Mouse (Mus musculus) stomach, postnatal 0 days (tissue): ENCODE data around the gene Ctse. TPM values are rescaled to one million over a fixed set of nuclear protein-coding genes. Genes with fewer than 3 reads are reported as not detected.

Source experiments
- ATAC-seq: fragments of 200-750 bp; cut with Nextera tagmentation; 2 replicates; pipeline ENCODE4 v1.8.0; 2017; ENCODE audit not compliant: low FRiP score, low TSS enrichment
- DNase-seq: peaks from one replicate; pipeline ENCODE4 v3.0.0-alpha.2; 2016; ENCODE audit warnings: low spot score
- H3K27ac ChIP-seq: fragments of 300-500 bp; sonication (generic); replicated peaks from 2 replicates; pipeline ENCODE4 v1.5.1; 2014; ENCODE audit warnings: mild to moderate bottlenecking, control low read depth
- H3K27me3 ChIP-seq: fragments of 300-500 bp; sonication (generic); 2 replicates; pipeline ENCODE4 v1.6.1; 2014; ENCODE audit warnings: low read length; ENCODE audit not compliant: control insufficient read depth, insufficient read depth
- H3K36me3 ChIP-seq: fragments of 300-500 bp; sonication (generic); 2 replicates; pipeline ENCODE4 v1.6.1; 2014; ENCODE audit warnings: low read length, mixed read lengths; ENCODE audit not compliant: control insufficient read depth, insufficient read depth
- H3K4me1 ChIP-seq: fragments of 300-500 bp; sonication (generic); replicated peaks from 2 replicates; pipeline ENCODE4 v1.6.1; 2014; ENCODE audit warnings: antibody characterized with exemption; ENCODE audit not compliant: control insufficient read depth, insufficient read depth
- H3K4me2 ChIP-seq: fragments of 300-500 bp; sonication (generic); replicated peaks from 2 replicates; pipeline ENCODE4 v1.6.1; 2014; ENCODE audit warnings: low read depth, mild to moderate bottlenecking, control low read depth, moderate library complexity
- H3K4me3 ChIP-seq: fragments of 300-500 bp; sonication (generic); 2 replicates; pipeline ENCODE4 v1.5.1; 2014; ENCODE audit warnings: low read depth, low read length, control low read depth
- H3K9ac ChIP-seq: fragments of 300-500 bp; sonication (generic); 2 replicates; pipeline ENCODE4 v1.6.1; 2014; ENCODE audit warnings: mild to moderate bottlenecking, low read length, control low read depth, mixed read lengths
- H3K9me3 ChIP-seq: fragments of 300-500 bp; sonication (generic); 2 replicates; pipeline ENCODE4 v1.6.1; 2016; ENCODE audit warnings: low read length; ENCODE audit not compliant: control insufficient read depth
- CTCF ChIP-seq: IDR thresholded peaks from 2 replicates; pipeline ENCODE4 v1.5.1; 2016; ENCODE audit warnings: antibody characterized with exemption, low read depth, mild to moderate bottlenecking, moderate library complexity
- EP300 ChIP-seq: optimal IDR thresholded peaks from 2 replicates; pipeline ENCODE3; 2016; ENCODE audit warnings: antibody characterized with exemption
- WGBS: fragments of 180-500 bp; shearing (Covaris S2); extraction: QIAGEN DNeasy Blood & Tissue Kit; methylation state at CpG from one replicate; pipeline ENCODE4 v1.1.7; 2014; 5-methylcytosine and 5-hydroxymethylcytosine counted together
- polyA plus RNA-seq: library from polyadenylated mRNA; unstranded; fragments of >200 nt; fragmentation: Nextera tagmentation; extraction: Ambion mirVana; gene quantifications from 2 replicates; pipeline ENCODE4 v1.2.1, GENCODE M21; 2015

Gene Ctse
- polyA plus RNA-seq, 1 experiment from 2014 or later: 596 TPM

GRCm38 (mm10) chr1:131698770-131699169, 60.7 kb downstream of the Ctse start:
- Histone ChIP-seq H3K36me3 (no peaks in the 10 kb centered on the region), H3K27me3 (no peaks in the 10 kb centered on the region), H3K9me3 (no peaks in the 10 kb centered on the region), H3K27ac (no peak overlapping the region), H3K4me1 (no peaks in the 10 kb centered on the region), H3K9ac (no peak overlapping the region), H3K4me2 (no peak overlapping the region), H3K4me3 (no peak overlapping the region)
- TF ChIP-seq CTCF: no peak
- TF ChIP-seq EP300: no peak
- ATAC-seq: no peak
- WGBS: 89% methylated on average over 3 of the region's 3 CpGs
- DNase-seq: no peak

DNA sequence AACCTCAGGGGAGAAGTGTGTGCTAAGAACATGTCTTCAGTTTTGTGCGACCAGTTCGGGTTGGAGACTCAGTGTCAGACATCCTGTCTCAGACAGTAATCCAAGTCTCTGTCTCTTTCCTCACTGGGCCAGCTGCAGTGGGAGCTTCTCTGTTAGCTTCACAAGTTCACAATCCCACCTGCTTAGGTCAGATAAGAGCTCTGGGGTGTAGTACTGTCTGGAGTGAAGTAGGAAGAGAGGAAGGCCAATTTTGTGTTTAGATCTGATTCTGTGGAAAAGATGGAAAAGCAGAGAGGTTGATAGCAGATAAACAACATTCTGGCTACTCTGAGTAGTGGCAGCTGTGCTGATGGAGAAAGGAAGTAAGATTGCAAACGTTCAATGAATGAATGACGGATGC, 61.5 kb downstream of the Ctse start:
- no peak for ATAC-seq
- Histone ChIP-seq H3K36me3 (no peaks in the 10 kb centered on the region), H3K9me3 (no peaks in the 10 kb centered on the region), H3K4me2 (no peak overlapping the region), H3K4me1 (no peaks in the 10 kb centered on the region), H3K27me3 (no peaks in the 10 kb centered on the region), H3K27ac (no peak overlapping the region), H3K4me3 (no peak overlapping the region), H3K9ac (no peak overlapping the region)
- no peak for TF ChIP-seq EP300
- no peak for TF ChIP-seq CTCF
- 62% methylated on average over 4 of the region's 4 CpGs for WGBS
- no peak for DNase-seq

- Histone ChIP-seq H3K27ac (no peak overlapping the region), H3K4me1 (no peaks in the 10 kb centered on the region), H3K4me3 (no peak overlapping the region), H3K27me3 (no peaks in the 10 kb centered on the region), H3K9ac (no peak overlapping the region), H3K36me3 (no peaks in the 10 kb centered on the region), H3K9me3 (no peaks in the 10 kb centered on the region), H3K4me2 (no peak overlapping the region)
- TF ChIP-seq CTCF: no peak
- TF ChIP-seq EP300: no peak
- ATAC-seq: no peak
- no peak for DNase-seq
- WGBS: 71% methylated on average over 5 of the region's 5 CpGs
These were observed 62.3 kb downstream of the Ctse start for GRCm38 (mm10) chr1:131700447-131700846.

DNA sequence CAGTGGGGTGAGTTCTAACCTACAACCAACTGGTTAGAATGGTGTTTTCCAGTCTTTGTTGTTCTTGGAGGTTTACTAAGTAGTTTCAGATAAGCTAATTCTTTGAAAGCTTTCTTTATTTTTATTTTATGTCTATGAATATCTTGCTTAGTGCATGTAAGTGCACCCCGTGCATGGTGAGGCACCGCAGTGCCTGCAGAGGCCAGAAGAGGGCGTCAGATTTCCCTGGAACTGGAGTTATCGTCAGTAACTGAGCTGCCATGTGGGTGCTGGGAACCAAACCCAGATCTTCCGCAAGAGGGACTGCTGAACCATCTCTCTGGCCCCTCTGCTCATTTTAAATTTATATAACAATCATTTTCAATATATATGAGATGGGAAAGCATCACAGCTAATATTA, 63.3 kb downstream of the Ctse start:
- Histone ChIP-seq H3K36me3 (no peaks in the 10 kb centered on the region), H3K4me1 (no peaks in the 10 kb centered on the region), H3K4me2 (no peak overlapping the region), H3K9ac (no peak overlapping the region), H3K27me3 (no peaks in the 10 kb centered on the region), H3K9me3 (no peaks in the 10 kb centered on the region), H3K27ac (no peak overlapping the region), H3K4me3 (no peak overlapping the region)
- ATAC-seq (no peak), DNase-seq (no peak)
- WGBS: 88% methylated on average over 5 of the region's 5 CpGs
- TF ChIP-seq CTCF (0 out of 2 replicates have a peak, but pooled peaks have one; percentile 12), EP300 (no peak)

DNA sequence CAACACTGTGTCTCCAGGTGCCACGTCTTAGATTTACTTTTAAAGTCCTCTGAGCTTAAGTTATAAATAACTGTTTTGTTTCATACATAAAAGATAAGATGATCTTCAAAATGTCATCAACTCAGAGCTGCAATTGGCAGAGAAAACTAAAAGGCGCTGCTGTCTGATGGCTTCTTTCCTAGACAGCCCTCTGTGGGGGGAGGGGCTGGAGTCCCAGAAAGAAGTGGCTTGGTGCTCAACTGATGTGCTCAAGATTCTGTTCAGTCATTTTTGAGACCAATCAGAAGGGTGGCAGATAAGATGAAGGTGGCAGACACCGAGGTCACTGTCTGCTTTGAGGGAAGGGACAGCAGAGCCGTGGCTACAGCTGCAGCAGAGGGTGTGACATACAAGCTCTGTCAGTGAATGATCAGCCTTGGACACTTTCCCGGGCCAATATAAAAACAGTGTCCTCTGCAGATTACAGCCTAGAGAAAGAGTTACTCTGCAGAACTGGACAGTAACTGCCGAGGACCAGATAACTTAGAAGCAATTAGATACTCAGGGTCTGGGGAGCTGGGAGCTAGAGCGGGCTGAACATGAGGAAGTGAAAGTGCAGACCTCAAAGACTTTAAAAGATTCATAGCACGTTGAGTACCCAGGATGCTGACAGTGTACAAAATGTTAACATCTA, 64.1 kb downstream of the Ctse start:
- DNase-seq (no peak), ATAC-seq (no peak)
- H3K4me2 ChIP-seq: no peak overlapping the region
- H3K27me3 ChIP-seq: no peaks in the 10 kb centered on the region
- no peaks in the 10 kb centered on the region for H3K9me3 ChIP-seq
- no peaks in the 10 kb centered on the region for H3K36me3 ChIP-seq
- H3K27ac ChIP-seq: no peak overlapping the region
- TF ChIP-seq CTCF (no peak), EP300 (no peak)
- H3K4me3 ChIP-seq: no peak overlapping the region
- H3K9ac ChIP-seq: no peak overlapping the region
- 53% methylated on average over 8 of the region's 8 CpGs for WGBS
- H3K4me1 ChIP-seq: no peaks in the 10 kb centered on the region

- H3K4me2 ChIP-seq: no peak overlapping the region
- H3K36me3 ChIP-seq: no peaks in the 10 kb centered on the region
- no peaks in the 10 kb centered on the region for H3K9me3 ChIP-seq
- no peaks in the 10 kb centered on the region for H3K27me3 ChIP-seq
- DNase-seq: no peak
- no peak overlapping the region for H3K9ac ChIP-seq
- no peak for ATAC-seq
- no peaks in the 10 kb centered on the region for H3K4me1 ChIP-seq
- H3K4me3 ChIP-seq: no peak overlapping the region
- no peak overlapping the region for H3K27ac ChIP-seq
- TF ChIP-seq CTCF (no peak), EP300 (no peak)
- 60% methylated on average over 2 of the region's 2 CpGs for WGBS
These were observed 65.4 kb downstream of the Ctse start for GRCm38 (mm10) chr1:131703482-131703881.
